Mouse (Mus musculus): ENCODE data around the gene Ablim1. TPM values are rescaled to one million over a fixed set of nuclear protein-coding genes. Genes with fewer than 3 reads are reported as not detected.
A peak's percentile ranks its signal among the peaks of the same experiment; 100 is the strongest.

Ablim1 gene
- polyA plus RNA-seq, 1 experiment from 2014 or later, result 62.0 TPM

DNA sequence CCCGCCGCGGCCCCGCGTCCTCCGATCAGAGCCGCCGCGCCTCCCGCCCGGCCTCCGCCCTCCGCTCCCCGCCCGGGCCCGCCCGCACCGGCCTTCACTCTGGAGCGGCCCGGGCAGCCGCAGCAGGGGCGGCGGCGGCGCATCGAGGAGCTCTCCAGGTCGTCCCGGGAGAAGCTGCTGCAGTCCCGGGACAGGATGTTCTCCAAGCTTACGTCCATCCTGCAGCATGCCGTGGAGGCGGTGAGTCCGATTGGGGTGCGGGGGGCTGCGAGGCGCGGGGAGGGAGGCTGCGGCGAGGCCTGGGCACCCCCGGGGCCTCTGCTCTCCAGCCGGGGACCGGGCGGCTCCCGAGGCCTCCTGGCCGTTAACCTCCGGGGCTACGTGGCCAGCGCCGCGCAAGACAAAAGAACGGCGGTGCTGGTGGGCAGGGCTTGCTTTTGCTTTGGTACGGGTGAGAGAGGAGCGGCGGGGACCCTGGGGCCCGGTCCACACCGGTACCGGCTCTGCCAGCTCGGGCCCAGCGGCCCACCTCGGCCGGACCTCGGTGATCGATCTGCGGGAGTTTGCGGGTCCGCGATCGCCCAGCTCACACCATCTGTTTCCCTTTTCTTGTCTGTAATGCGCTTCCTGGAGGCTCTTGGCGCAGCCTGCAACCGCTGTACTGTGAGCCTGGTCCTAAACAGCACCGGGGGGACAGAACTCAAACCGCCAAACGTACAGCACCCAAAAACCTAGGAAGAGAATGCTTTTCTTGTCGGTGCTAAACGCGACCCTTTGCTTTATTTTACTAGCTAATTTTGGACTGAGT is 46.6 kb upstream of the Ablim1 start:
- peak; percentile 38 for ATAC-seq (ENCODE audit: low FRiP score, low TSS enrichment)

DNA sequence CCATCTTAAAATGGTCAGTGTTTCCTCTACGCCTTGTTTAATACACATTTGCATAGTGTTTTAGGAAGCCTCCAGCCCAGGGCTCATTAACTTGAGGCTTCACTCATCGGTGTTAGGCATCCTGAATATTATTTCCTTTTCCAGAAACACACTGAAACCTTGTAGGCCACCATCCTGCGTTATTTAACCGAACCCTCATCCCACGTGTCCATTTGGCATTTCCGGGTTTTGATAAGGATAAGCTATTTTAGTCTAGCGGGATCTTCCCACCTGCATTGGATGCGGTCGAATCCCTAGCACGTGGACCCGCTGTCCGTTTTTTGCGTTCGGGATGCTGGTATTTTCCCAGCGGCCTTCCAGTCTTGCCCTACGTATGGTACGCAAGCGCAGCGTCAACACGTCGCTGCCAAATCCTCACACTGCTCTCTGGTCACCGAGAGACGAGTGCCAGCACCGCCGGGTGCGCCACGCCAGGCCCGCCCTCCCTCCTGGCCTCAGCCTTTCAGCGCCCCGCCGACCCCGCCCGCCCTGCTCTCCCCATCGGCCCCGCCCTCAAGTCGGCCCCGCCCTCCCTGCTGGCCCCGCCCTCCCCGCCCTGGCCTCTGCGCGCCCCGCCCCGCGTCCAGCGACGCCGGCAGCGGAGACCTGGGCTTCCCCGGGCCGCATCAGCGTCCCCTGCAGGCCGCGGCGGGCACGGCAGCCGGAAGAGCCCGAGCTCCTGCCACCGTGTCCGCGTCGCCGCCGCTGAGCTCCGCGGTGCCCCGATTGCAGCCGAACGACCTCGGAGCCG is 45.8 kb upstream of the Ablim1 start, which contains the start of gene Fam160b1:
Gene Fam160b1 (plus strand): TSS at position 340 of the 790 bp plus-strand sequence.
- DNase-seq (ENCODE audit: low spot score) (peak; percentile 99), ATAC-seq (ENCODE audit: low FRiP score, low TSS enrichment) (peak; percentile 93)
- H3K27me3 ChIP-seq (ENCODE audit: control insufficient read depth, insufficient read depth, low read length), result no peaks in the 10 kb centered on the region
- H3K9ac ChIP-seq (ENCODE audit: low read length), result peak within 1 kb of the TSS; percentile 100
- H3K4me3 ChIP-seq (ENCODE audit: low read depth, low read length), result peak within 1 kb of the TSS; percentile 96
- peak within 1 kb of the TSS; percentile 98 for H3K27ac ChIP-seq (replicated peaks)
- H3K4me2 ChIP-seq (replicated peaks; ENCODE audit: low read depth), result peak within 1 kb of the TSS; percentile 61
- WGBS, result under 1% methylated on average over 56 of the region's 70 CpGs
- peaks cover 18% of the 10 kb centered on the region for H3K4me1 ChIP-seq (replicated peaks; ENCODE audit: control insufficient read depth, insufficient read depth)
- TF ChIP-seq EP300 (optimal IDR thresholded peaks at IDR 0.05), result no peak
- peak; percentile 77 for TF ChIP-seq CTCF (IDR thresholded peaks at IDR 0.05; ENCODE audit: low read depth)
- H3K36me3 ChIP-seq (ENCODE audit: control insufficient read depth, insufficient read depth, low read length), result no peaks in the 10 kb centered on the region
- H3K9me3 ChIP-seq (ENCODE audit: control insufficient read depth, low read length), result no peaks in the 10 kb centered on the region

More for the DNA sequence above, 46.6 kb upstream of the Ablim1 start:
- H3K4me3 ChIP-seq (ENCODE audit: low read depth, low read length), result peak overlapping the region; percentile 96
- peak overlapping the region; percentile 98 for H3K27ac ChIP-seq (replicated peaks)
- under 1% methylated on average over 69 of the region's 78 CpGs for WGBS
- no peaks in the 10 kb centered on the region for H3K9me3 ChIP-seq (ENCODE audit: control insufficient read depth, low read length)
- H3K4me1 ChIP-seq (replicated peaks; ENCODE audit: control insufficient read depth, insufficient read depth), result peaks cover 23% of the 10 kb centered on the region
- DNase-seq (ENCODE audit: low spot score), result peak; percentile 74
- H3K27me3 ChIP-seq (ENCODE audit: control insufficient read depth, insufficient read depth, low read length), result no peaks in the 10 kb centered on the region
- no peak for TF ChIP-seq CTCF (IDR thresholded peaks at IDR 0.05; ENCODE audit: low read depth)
- no peak for TF ChIP-seq EP300 (optimal IDR thresholded peaks at IDR 0.05)
- H3K9ac ChIP-seq (ENCODE audit: low read length), result peak overlapping the region; percentile 100
- H3K36me3 ChIP-seq (ENCODE audit: control insufficient read depth, insufficient read depth, low read length), result no peaks in the 10 kb centered on the region
- peak overlapping the region; percentile 61 for H3K4me2 ChIP-seq (replicated peaks; ENCODE audit: low read depth)

DNA sequence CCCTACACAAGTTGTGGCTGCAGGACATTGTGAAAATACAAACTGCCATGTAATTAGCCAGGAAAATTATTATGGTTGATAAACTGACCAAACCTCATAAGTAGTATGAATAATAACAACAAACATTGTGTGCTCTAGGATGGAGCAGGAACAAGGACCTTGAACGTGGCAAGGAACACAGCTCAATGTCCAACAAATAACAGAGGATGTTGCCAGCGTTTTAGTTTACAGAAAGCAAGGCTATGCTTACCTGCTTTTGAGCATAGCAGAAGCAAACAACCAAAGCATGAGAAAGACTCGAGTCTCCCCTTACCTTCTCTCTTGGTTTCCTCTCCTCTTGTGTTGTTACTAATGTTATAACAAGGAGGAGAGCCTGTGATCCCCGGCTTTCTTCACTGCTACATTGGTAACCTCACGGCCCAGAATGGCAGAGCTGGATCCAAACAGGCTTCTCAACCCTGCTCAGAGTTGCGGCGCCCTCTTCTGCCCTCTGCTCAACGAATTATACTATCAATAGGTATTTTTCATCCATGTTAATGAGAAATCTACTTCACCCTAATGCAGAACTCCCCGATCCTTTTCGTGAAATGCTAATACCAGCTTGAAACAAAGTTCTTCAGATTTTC is 45.1 kb upstream of the Ablim1 start:
- peak overlapping the region; percentile 52 for H3K9ac ChIP-seq (ENCODE audit: low read length)
- H3K4me2 ChIP-seq (replicated peaks; ENCODE audit: low read depth), result peak overlapping the region; percentile 61
- no peaks in the 10 kb centered on the region for H3K9me3 ChIP-seq (ENCODE audit: control insufficient read depth, low read length)
- TF ChIP-seq EP300 (optimal IDR thresholded peaks at IDR 0.05) (no peak), CTCF (IDR thresholded peaks at IDR 0.05; ENCODE audit: low read depth) (peak; percentile 45)
- WGBS, result 22% methylated on average over 10 of the region's 10 CpGs
- no peaks in the 10 kb centered on the region for H3K36me3 ChIP-seq (ENCODE audit: control insufficient read depth, insufficient read depth, low read length)
- ATAC-seq (ENCODE audit: low FRiP score, low TSS enrichment) (no peak), DNase-seq (ENCODE audit: low spot score) (no peak)
- H3K4me3 ChIP-seq (ENCODE audit: low read depth, low read length), result peak overlapping the region; percentile 96; the same call in 1 of the 2 replicates
- peak overlapping the region; percentile 89 for H3K27ac ChIP-seq (replicated peaks)
- peaks cover 19% of the 10 kb centered on the region for H3K4me1 ChIP-seq (replicated peaks; ENCODE audit: control insufficient read depth, insufficient read depth)
- H3K27me3 ChIP-seq (ENCODE audit: control insufficient read depth, insufficient read depth, low read length), result no peaks in the 10 kb centered on the region

DNA sequence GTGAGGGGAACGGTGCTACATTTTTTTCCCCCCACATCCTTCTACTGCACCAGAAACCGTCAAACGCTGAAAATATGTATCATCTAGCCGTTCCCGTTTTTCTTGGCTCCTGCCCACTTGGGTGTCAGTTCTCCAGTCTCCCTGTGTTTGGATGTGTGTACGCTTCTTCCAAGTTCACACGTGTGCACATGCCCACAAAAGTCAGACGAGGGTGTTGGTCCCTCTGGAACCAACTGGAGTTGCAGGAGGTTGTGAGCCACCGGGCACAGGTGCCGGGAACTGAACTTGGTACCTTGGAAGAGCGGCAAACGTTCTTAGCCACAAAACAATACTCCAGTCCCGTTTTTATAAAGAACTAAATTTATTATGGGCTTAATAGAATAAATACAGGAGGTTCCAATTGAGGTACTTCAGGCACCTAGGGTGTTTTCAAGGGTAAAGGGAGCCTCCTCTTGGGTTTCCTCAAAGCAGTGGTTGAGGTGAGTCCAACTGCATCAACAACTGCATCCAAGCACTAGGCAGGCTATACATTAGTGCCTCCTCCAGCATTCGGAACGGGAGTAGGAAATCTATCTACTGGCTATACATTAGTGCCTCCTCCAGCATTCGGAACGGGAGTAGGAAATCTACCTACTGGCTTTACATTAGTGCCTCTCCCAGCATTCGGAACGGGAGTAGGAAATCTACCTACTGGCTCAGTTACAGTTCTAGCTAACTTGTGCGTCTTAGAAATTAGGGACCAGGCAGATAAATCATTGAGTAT is 44.3 kb upstream of the Ablim1 start:
- H3K9ac ChIP-seq (ENCODE audit: low read length), result no peak overlapping the region
- H3K27ac ChIP-seq (replicated peaks), result no peak overlapping the region
- no peaks in the 10 kb centered on the region for H3K27me3 ChIP-seq (ENCODE audit: control insufficient read depth, insufficient read depth, low read length)
- H3K9me3 ChIP-seq (ENCODE audit: control insufficient read depth, low read length), result no peaks in the 10 kb centered on the region
- DNase-seq (ENCODE audit: low spot score), result no peak
- no peaks in the 10 kb centered on the region for H3K36me3 ChIP-seq (ENCODE audit: control insufficient read depth, insufficient read depth, low read length)
- no peak for ATAC-seq (ENCODE audit: low FRiP score, low TSS enrichment)
- 66% methylated on average over 20 of the region's 20 CpGs for WGBS
- no peak overlapping the region for H3K4me3 ChIP-seq (ENCODE audit: low read depth, low read length)
- peaks cover 14% of the 10 kb centered on the region for H3K4me1 ChIP-seq (replicated peaks; ENCODE audit: control insufficient read depth, insufficient read depth)
- TF ChIP-seq EP300 (optimal IDR thresholded peaks at IDR 0.05) (no peak), CTCF (IDR thresholded peaks at IDR 0.05; ENCODE audit: low read depth) (no peak)
- H3K4me2 ChIP-seq (replicated peaks; ENCODE audit: low read depth), result peak overlapping the region; percentile 61

DNA sequence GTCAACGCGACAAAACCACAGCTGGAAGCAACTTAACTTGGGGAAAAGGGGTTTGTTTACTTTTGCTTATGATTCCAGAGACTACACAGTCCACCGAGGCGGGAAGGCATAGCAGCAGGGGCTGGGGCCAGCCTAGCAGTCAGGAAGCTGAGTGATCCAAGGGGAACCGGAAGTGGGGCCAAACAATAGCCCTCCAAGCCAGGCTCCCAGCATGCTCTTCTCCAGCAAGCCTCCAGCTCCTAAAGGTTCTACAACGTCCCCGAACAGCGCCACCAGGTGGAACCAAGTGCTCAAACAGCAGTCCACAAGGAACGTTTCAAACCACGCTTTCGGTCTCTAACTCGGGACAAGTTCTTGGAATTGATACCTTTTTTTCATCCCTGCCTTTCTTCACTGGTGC is 43.6 kb upstream of the Ablim1 start:
- ATAC-seq (ENCODE audit: low FRiP score, low TSS enrichment) (peak; percentile 8; the same call in 1 of the 2 replicates), DNase-seq (ENCODE audit: low spot score) (peak; percentile 80)
- Histone ChIP-seq H3K4me3 (ENCODE audit: low read depth, low read length) (no peak overlapping the region), H3K27me3 (ENCODE audit: control insufficient read depth, insufficient read depth, low read length) (no peaks in the 10 kb centered on the region), H3K4me2 (replicated peaks; ENCODE audit: low read depth) (peak overlapping the region; percentile 23), H3K4me1 (replicated peaks; ENCODE audit: control insufficient read depth, insufficient read depth) (peaks cover 9% of the 10 kb centered on the region), H3K36me3 (ENCODE audit: control insufficient read depth, insufficient read depth, low read length) (no peaks in the 10 kb centered on the region), H3K9me3 (ENCODE audit: control insufficient read depth, low read length) (no peaks in the 10 kb centered on the region), H3K27ac (replicated peaks) (peak overlapping the region; percentile 70), H3K9ac (ENCODE audit: low read length) (no peak overlapping the region)
- TF ChIP-seq EP300 (optimal IDR thresholded peaks at IDR 0.05) (no peak), CTCF (IDR thresholded peaks at IDR 0.05; ENCODE audit: low read depth) (peak; percentile 81)
- WGBS, result 46% methylated on average over 12 of the region's 12 CpGs

All from stomach, postnatal 0 days (tissue).